Mouse (Mus musculus): Measurements from ENCODE around the gene Klhl22. TPM values are rescaled to one million over a fixed set of nuclear protein-coding genes. Genes with fewer than 3 reads are reported as not detected.

Klhl22 gene
- total RNA-seq, 2 experiments from 2014 or later, result 96.9 to 103 TPM

DNA sequence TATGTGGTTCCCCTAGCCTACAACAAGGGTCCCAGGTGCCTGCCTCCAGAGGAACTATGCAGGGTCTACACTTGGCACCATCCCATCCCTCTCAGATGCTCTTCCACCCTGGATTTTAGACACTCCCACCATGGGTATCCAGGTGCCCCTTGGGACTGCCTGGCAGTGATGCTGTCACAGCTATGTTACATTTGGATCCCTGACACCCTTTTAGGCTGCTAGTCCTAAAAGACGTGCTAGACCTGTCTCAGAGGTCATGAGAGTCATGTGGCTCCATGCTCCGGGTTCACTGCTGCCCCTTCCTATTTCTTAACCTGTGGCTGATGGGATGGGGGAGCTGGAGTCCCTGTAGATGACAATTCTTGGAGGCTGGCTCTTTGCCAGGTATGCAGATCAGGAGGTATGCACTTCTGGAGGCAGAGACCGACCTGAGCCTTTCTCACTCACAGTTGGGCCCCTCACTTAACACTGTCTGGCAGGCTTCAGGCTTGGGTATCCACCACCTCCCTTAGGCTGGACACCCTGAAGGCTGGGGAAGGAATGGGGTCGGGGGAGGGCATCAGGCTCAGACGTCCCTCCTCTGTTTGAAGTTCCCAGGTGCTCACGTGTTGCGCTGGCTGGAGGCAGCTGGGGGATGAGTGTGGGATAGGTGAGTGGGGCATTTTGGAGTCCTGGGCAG is 42.5 kb downstream of the Klhl22 start:
- DNase-seq (ENCODE audit: low spot score in 2 of 2), result no peak

DNA sequence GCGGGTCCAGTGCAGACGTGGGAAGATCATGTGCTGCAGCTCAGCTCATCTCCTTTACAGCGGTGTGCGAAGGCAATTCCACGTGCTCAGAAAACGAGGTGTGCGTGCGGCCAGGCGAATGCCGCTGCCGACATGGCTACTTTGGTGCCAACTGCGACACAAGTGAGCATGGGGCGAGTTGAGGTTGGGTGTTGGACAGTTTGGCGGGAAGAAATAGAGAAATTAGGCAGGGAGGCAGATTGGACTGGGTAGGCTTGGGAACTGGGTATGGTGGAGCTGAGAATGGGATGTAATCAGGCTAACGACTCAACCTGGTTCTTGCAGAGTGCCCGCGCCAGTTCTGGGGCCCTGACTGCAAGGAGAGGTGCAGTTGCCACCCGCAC is 43.0 kb downstream of the Klhl22 start:
- DNase-seq (ENCODE audit: low spot score in 2 of 2), result no peak

GRCm38 (mm10) chr16:17802839-17803674 is 43.6 kb downstream of the Klhl22 start:
- DNase-seq (ENCODE audit: low spot score in 2 of 2), result peak; percentile 45 to 47

DNA sequence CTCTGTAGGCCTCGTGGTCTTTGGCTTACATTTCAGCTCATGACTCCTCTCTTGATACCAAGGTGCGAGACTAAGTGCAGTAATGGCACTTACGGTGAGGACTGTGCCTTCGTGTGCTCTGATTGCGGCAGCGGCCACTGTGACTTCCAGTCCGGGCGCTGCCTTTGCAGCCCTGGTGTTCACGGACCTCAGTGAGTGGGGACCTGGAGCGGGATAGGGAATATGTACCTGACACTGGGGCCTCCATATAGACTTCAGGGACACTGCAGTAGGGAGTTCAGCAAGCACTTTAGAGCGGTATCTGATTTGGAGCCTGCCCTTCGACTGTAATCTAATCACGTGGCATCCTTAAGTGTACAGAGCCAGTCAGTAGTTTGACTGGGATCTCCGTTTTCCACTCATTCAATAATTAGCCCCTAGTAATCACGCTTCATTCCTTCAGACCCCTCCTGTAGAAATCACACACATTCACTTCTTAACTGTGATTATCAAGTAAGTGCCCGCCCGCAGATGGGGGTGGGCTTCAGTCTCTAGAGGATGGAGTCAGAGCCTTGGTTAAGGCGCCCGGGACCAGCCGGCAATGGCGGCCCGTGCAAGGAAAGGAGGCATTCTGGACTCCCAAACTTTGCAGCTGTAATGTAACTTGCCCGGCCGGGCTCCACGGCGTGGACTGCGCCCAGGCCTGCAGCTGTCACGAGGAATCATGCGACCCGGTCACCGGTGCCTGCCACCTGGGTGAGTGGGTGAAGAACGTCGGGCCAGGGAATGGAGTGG is 44.4 kb downstream of the Klhl22 start:
- DNase-seq (ENCODE audit: low spot score in 2 of 2), result no peak

GRCm38 (mm10) chr16:17804449-17804912 is 45.1 kb downstream of the Klhl22 start:
- no peak for DNase-seq (ENCODE audit: low spot score in 2 of 2)

DNA sequence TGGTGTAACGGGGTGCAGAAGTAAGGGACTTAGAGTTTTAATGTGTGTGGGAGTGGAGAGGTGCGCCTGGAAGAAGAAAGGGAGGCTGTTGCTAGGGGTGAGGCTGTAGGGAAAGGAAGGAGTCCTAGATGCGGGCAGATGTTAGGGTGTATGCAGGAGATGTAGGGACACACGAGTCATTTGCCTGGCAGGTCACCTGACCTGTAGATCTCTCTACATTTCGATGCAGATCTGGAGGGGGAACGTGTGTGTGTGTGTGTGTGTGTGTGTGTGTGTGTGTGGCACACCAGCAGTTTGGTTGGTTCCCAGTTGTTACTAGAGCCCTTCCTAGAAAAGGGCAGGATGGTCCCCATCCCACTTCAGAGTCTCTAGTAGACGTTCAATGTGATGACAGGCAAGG is 45.6 kb downstream of the Klhl22 start:
- DNase-seq (ENCODE audit: low spot score in 2 of 2), result no peak

DNA sequence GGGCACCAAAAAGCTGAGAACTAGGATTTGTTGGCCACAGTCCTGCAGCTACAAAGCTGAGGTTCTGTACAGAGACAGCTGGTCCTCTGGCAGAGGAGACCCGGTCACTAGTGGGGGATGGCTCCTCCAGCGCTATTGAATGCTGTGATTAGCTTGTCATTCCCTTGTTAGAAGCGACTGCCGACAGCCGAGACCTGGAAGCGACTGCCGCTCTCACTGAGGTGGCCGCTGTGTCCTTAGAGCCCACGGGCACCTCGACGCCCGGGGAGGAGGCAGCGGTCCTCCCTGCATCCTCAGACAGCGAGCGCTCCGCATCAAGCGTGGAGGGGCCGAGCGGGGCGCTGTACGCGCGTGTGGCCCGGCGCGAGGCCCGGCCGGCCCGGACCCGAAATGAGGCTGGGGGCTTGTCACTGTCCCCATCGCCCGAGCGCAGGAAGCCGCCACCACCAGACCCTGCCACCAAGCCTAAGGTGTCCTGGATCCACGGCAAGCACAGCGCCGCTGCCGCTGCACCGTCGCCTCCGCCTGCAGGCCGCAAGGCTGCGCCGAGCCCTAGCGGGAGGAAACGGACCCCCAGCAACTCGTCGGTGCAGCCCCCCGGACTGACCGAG is 47.3 kb downstream of the Klhl22 start:
- DNase-seq (ENCODE audit: low spot score in 2 of 2), result no peak

DNA sequence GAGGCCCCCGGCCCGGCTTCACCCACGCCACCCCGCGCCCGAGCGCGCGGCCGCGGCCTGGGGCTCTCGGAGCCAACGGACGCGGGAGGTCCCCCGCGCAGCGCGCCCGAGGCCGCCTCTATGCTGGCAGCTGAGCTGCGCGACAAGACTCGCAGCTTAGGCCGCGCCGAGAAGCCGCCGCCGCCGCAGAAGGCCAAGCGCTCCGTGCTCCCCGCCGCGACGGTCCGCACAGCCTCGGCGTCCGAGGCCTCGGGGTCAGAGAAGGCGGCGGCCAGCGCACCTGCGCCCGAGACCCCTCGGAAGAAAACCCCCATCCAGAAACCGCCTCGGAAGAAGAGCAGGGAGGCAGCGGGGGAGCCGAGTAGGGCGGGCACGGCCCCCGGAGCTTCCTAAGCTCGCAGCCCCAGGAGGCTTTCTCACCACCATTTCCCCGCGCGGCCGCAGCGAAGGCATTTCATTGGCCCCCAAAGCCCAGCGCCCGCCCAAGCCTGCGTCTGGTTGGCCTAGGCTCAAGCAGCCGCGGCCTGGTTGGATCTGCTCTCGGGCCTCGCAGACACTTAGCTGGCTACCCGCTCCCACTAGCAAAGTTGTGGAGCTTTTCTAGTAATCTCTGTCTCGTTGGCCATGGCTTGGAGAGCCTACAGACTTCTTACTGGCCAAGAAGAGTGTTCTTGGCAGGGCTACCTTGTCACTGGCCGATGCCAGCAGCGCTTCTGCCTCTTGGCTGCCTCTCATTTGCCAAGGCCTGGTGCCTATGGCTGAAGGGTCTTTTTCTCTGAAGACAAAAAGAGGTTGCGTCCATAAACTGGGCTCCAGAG is 48.0 kb downstream of the Klhl22 start:
- DNase-seq (ENCODE audit: low spot score in 2 of 2), result peak; percentile 82 to 90

- no peak for DNase-seq (ENCODE audit: low spot score in 2 of 2)
Measured at GRCm38 (mm10) chr16:17809125-17809524, 49.7 kb downstream of the Klhl22 start.

DNA sequence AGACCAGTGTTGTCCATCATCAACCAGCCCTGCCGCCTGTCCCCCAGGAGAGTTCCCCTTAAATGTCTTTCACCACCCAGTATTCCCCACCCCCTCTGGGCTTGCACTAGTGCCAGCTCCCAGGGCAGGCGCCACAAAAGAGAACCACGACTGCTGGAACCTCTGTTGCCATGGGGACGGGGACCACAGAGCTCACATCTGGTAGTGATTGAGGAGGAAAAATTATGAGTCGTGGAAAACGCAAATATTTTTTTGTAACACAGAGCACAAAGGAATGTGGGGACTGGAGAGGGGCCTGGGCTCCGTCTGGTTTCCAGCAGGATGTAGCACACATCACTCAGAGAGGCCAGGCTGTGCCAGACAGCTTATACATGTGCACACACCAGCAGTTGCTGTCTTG is 50.3 kb downstream of the Klhl22 start:
- no peak for DNase-seq (ENCODE audit: low spot score in 2 of 2)

DNA sequence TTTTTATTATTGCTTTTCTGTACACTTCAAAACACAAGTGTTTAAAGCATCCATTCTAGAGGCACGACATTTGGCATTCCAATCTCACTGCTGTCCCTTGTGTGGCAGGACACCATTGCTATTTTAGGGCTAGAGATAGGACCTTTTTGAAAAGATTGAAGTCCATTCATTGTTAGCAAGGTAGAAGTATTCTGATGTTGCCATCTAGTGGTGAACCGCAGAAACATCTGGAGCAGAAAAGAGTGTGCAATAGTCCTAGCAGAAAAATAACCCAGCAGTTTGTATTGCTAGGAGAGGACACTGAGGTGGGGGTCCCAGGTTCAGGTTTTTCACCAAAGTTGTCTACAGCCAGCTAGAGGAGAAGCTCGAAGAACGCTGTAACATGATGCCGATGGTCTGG is 52.7 kb downstream of the Klhl22 start:
- DNase-seq (ENCODE audit: low spot score in 2 of 2), result no peak

DNA sequence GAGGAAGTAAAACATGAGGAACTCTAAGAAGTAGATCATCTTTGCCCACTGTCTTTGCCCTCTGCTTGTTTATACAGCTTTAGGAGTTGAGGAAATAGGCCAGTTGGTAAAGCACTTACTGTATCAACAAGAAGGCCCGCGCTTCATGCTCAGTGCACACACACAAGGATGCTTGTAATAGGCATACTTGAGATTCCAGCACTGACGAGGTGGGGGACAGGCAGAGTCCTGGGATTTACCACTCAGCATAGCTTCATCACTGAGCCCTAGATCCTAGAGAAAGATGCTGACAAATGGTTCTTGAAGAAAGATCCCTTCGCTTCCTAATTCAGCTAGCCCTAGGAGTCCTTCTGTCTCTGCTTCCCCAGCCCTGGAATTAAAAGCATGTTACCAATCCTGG is 53.8 kb downstream of the Klhl22 start:
- DNase-seq (ENCODE audit: low spot score in 2 of 2), result no peak

DNA sequence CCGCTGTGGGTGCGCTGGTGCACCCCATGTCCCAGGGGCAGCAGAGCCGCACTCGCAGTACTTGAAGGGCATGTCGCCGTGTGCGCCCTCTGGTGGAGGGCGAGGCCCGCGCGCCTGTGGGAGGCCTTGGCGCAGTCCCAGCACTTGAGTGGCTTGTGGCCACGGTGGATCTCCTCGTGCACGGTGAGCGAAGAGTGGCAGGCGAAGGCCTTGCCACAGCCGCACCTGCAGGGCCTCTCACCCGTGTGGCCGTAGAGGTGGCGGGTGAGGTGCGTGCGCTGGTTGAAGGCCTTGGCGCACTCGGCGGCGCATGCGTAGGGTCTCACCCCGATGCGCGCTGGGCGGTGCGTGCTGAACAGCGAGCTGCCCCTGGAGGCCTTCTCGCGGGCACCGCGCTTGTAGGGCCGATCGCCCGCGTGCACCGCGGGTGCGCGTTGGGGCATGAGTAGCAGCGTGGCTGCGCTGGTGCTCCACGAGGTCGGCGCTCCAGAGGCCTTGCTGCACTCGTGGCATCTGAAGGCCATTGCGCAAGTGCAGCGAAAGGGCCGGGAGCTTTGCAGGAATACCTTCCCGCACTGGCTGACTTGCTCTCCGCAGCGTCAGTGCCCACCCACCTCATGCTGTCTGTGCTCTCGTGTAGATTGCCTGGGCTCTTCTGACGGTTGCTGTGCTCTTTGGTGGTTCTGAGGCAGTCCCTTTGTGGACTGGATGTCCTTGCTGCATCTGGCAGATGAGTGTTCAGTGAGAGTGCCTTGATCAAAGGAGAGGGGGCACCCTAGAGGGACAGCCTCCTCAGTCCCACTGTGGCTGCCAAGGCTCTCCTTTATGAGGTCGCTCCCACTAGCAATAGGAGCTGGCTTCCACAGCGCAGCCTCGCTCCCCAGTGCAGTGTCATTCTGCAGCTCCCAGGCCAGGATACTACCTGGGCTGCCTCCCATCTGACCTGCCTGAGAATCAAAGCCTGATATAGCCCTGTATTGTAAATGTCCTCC is 56.3 kb downstream of the Klhl22 start:
- peak; percentile 43 to 55 for DNase-seq (ENCODE audit: low spot score in 2 of 2)

DNA sequence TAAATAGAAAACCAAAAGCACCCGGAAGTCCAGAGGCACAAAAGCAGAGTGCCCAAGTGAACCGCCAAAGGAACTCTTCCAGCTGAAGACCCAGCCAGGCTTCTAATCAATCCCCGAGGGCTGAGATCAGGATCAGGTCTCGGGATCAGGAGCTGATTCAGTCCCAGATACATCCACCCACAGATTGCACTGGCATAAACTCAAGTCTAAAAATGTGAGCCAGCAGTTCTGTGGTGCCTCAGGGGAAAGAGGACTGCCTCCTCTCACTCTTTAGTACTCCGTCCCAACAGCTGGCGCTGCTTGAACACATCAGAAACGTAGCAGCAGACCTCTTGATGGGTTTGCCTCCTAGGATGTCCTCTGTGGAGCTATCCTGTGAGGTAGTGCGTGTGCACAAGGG is 57.1 kb downstream of the Klhl22 start:
- DNase-seq (ENCODE audit: low spot score in 2 of 2), result no peak

- DNase-seq (ENCODE audit: low spot score in 2 of 2), result no peak
Measured at GRCm38 (mm10) chr16:17826500-17826899, 67.1 kb downstream of the Klhl22 start.

- DNase-seq (ENCODE audit: low spot score in 2 of 2), result no peak
Measured at GRCm38 (mm10) chr16:17828229-17828628, 68.8 kb downstream of the Klhl22 start.

- DNase-seq (ENCODE audit: low spot score in 2 of 2), result no peak
Measured at GRCm38 (mm10) chr16:17828867-17829266, 69.4 kb downstream of the Klhl22 start.

DNA sequence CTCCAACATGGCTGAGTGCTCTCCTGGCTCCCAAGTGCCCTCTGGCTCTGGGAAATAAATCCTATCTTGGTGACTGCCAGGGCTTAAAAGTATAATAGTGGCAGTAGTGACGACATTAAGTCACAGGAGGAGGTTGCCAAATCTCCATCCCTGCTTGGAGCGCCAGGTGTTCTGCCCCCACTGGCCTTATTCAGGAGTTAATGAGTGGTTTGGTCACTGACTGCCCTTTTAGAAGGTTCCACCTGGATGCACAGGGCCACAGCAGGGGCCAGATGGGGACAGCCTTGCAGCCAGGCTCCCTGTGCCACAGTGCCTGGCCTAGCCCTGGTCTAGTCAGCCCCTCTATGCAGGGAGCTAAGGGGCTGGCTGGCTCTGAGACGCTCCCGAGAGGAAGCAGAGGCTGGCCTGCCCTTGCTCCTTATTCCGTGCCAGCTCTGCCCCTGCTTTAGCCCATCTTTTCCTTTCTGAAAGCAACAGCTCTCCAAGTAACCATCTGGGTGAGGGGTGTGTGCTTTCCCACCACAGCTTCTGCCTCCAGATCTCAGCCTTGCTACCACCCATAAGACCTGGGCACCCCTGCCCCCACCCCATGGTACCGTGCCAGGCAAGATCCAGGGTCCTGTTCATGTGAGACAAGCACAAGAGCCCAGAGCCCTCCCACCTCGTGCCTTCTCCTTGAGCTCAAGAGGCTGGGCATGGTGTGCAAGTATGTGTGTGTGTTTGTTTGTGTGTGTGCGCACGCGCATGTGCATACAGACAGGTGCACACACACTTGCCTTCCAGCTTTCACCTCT is 71.2 kb downstream of the Klhl22 start:
- DNase-seq (ENCODE audit: low spot score in 2 of 2), result no peak

Data from left cerebral cortex, adult 18-20 months (tissue).